Mouse (Mus musculus): ENCODE data around the gene Slc7a4. TPM values are rescaled to one million over a fixed set of nuclear protein-coding genes. Genes with fewer than 3 reads are reported as not detected.

Slc7a4 gene
- total and polyA plus RNA-seq, 3 experiments, result 1.3 TPM; not detected in 2

GRCm38 (mm10) chr16:17619198-17620105 lies 36.4 kb upstream of the Slc7a4 start, which contains the start of gene Smpd4 (continued):
- peak; percentile 93 for TF ChIP-seq TCF12 (IDR thresholded peaks at IDR 0.05; ENCODE audit: low read depth, low read length)
- TF ChIP-seq ZNF384 (IDR thresholded peaks at IDR 0.05; ENCODE audit: low read depth, low read length), result 0 out of 2 replicates have a peak, but pooled peaks have one; percentile 22
- TF ChIP-seq IRF4 (IDR thresholded peaks at IDR 0.05; ENCODE audit: low read depth, low read length), result peak; percentile 49; the same call in 1 of the 2 replicates
- TF ChIP-seq POLR2AphosphoS2 (IDR thresholded peaks at IDR 0.05; ENCODE audit: low read depth, low read length), result no peak
- no peak; the same call in 1 of the 2 replicates for TF ChIP-seq ZKSCAN1 (IDR thresholded peaks at IDR 0.05; ENCODE audit: borderline replicate concordance, low read depth, low read length)
- TF ChIP-seq JUND (conservative IDR thresholded peaks at IDR 0.05; ENCODE audit: low read depth, low read length), result 0 out of 2 replicates have a peak, but pooled peaks have one; percentile 26
- no peak for TF ChIP-seq RAD21 (IDR thresholded peaks at IDR 0.05; ENCODE audit: low read depth, low read length)
- peak; percentile 78 for TF ChIP-seq NELFE (IDR thresholded peaks at IDR 0.05; ENCODE audit: low read depth, low read length)
- TF ChIP-seq CHD1 (IDR thresholded peaks at IDR 0.05; ENCODE audit: low read depth, low read length), result no peak
- no peak for TF ChIP-seq EP300 (IDR thresholded peaks at IDR 0.05; ENCODE audit: low read length)
- TF ChIP-seq ZMIZ1 (IDR thresholded peaks at IDR 0.05; ENCODE audit: low read depth, low read length), result no peak
- no peak for TF ChIP-seq MAFK (IDR thresholded peaks at IDR 0.05; ENCODE audit: insufficient replicate concordance, low read length)
- TF ChIP-seq SMC3 (IDR thresholded peaks at IDR 0.05; ENCODE audit: low read depth, low read length), result no peak
- TF ChIP-seq MYC (IDR thresholded peaks at IDR 0.05; ENCODE audit: low read depth, low read length), result peak; percentile 85
- TF ChIP-seq JUN (IDR thresholded peaks at IDR 0.05; ENCODE audit: insufficient read depth, low read depth, low read length), result no peak
- TF ChIP-seq HCFC1 (IDR thresholded peaks at IDR 0.05; ENCODE audit: low read depth, low read length), result peak; percentile 93
- no peak for TF ChIP-seq RCOR1 (conservative IDR thresholded peaks at IDR 0.05; ENCODE audit: low read depth, low read length)
- peak; percentile 82 for TF ChIP-seq POLR2A (IDR thresholded peaks at IDR 0.05; ENCODE audit: low read depth, low read length)
- no peak; the same call in 1 of the 2 replicates for TF ChIP-seq GABPA (IDR thresholded peaks at IDR 0.05; ENCODE audit: insufficient replicate concordance, low read depth, low read length)
- peak; percentile 63 for TF ChIP-seq ELF1 (IDR thresholded peaks at IDR 0.05; ENCODE audit: low read depth, low read length)
- TF ChIP-seq TBP (conservative IDR thresholded peaks at IDR 0.05; ENCODE audit: low read depth, low read length), result peak; percentile 79
- peak; percentile 92 for TF ChIP-seq MAX (IDR thresholded peaks at IDR 0.05; ENCODE audit: low read length)
- no peak for TF ChIP-seq PAX5 (IDR thresholded peaks at IDR 0.05; ENCODE audit: low read length)

- in situ Hi-C loops (cut with MboI; ENCODE audit: low pct_ligation_motif_present, low pct_unique_long_range_greater_than_20kb, low sequenced_read_pairs) (loop anchor here (5.0 kb wide), 1 partner anchor 61 kb away; no protein-coding TSS in a partner anchor), dilution Hi-C loops (cut with MboI; ENCODE audit: extremely low pct_ligation_motif_present, extremely low pct_unique_long_range_greater_than_20kb, low sequenced_read_pairs) (no loop called here)
- H3K27ac ChIP-seq (ENCODE audit: insufficient read depth, low read depth), result no peak overlapping the region
- H3K79me2 ChIP-seq (replicated peaks; ENCODE audit: control insufficient read depth, extremely low read depth, insufficient read depth, poor library complexity, severe bottlenecking), result peaks cover 23% of the 10 kb centered on the region
- no peak overlapping the region for H3K4me2 ChIP-seq (ENCODE audit: insufficient read depth, low read depth, poor library complexity, severe bottlenecking)
- TF ChIP-seq CTCF (conservative IDR thresholded peaks at IDR 0.05 in 1 of 2, IDR thresholded peaks at IDR 0.05 in 1 of 2; ENCODE audit: low read depth in 2 of 2, low read length in 2 of 2) (peak in 1 of 2 experiments; percentile 50; a peak in 2 of 4 replicates), POLR2A (IDR thresholded peaks at IDR 0.05; ENCODE audit: low read depth, low read length) (no peak)
- peaks cover 0 to 19% of the 10 kb centered on the region in 2 experiments for H3K36me3 ChIP-seq (replicated peaks in 1 of 2; ENCODE audit: control insufficient read depth in 1 of 2, insufficient read depth in 1 of 2, low read length in 1 of 2)
- H3K9ac ChIP-seq (ENCODE audit: insufficient read depth, low read depth), result no peak overlapping the region
- no peaks in the 10 kb centered on the region for H3K27me3 ChIP-seq (replicated peaks)
- no peaks in the 10 kb centered on the region for H3K9me3 ChIP-seq (replicated peaks; ENCODE audit: low read length)
- DNase-seq (ENCODE audit: extremely low read depth), result peak; percentile 33
- no peak overlapping the region for H3K4me3 ChIP-seq (replicated peaks in 1 of 3; ENCODE audit: low read depth in 2 of 3, low read length in 2 of 3, poor library complexity in 1 of 3)
- H3K4me1 ChIP-seq (ENCODE audit: control insufficient read depth in 1 of 2, insufficient read depth in 2 of 2), result peaks cover 10 to 16% of the 10 kb centered on the region in 2 experiments
Measured at GRCm38 (mm10) chr16:17617922-17618565, 35.0 kb upstream of the Slc7a4 start.
